ENCODE assay signal across 22 mouse cellular contexts in genomic region chr6:32252168-32252567, GRCm38 (mm10).
DNase-seq lines count a peak whose midpoint lies in the region; ATAC-seq lines count a peak whose summit lies in the region.
"Had no signal": no experiment of that assay in that cellular context is flagged by ENCODE, and none has a peak within 500 bp of the region (broad histone marks: within the 10 kb centered on the region; RNA-seq: fewer than 3 reads in every experiment).

No protein-coding gene starts in this region.

- 66% methylated on average over 7 of the region's 7 CpGs for WGBS in forebrain, embryonic 12.5 days
- 73% methylated on average over 7 of the region's 7 CpGs for WGBS in forebrain, embryonic 11.5 days
- WGBS in midbrain, embryonic 15.5 days, result 59% methylated on average over 7 of the region's 7 CpGs
- 88% methylated on average over 7 of the region's 7 CpGs for WGBS in midbrain, embryonic 11.5 days
- WGBS in limb, embryonic 10.5 days, result 72% methylated on average over 7 of the region's 7 CpGs

- no peak overlapping the region for H3K4me3 ChIP-seq in forebrain, embryonic 12.5 days (replicated peaks)
- no peak overlapping the region for H3K4me3 ChIP-seq in forebrain, embryonic 11.5 days (ENCODE audit: low read depth, low read length)
- H3K4me3 ChIP-seq in midbrain, embryonic 15.5 days, result no peak overlapping the region
- H3K4me3 ChIP-seq in midbrain, embryonic 11.5 days (ENCODE audit: low read depth, low read length), result no peak overlapping the region
- H3K4me3 ChIP-seq in limb, embryonic 10.5 days, result no peak overlapping the region
- H3K4me3 ChIP-seq: erythroblast, embryonic 14.5 days; heart, embryonic 13.5 days; intestine, embryonic 15.5 days; lung, embryonic 15.5 days; midbrain, embryonic 12.5 days had no signal

- no peaks in the 10 kb centered on the region for H3K9me3 ChIP-seq in forebrain, embryonic 12.5 days
- no peaks in the 10 kb centered on the region for H3K9me3 ChIP-seq in forebrain, embryonic 11.5 days (ENCODE audit: control insufficient read depth, low read length)
- H3K9me3 ChIP-seq in midbrain, embryonic 15.5 days, result no peaks in the 10 kb centered on the region
- H3K9me3 ChIP-seq in midbrain, embryonic 11.5 days (ENCODE audit: control insufficient read depth, low read length), result no peaks in the 10 kb centered on the region
- H3K9me3 ChIP-seq in limb, embryonic 10.5 days (replicated peaks), result no peaks in the 10 kb centered on the region
- H3K9me3 ChIP-seq: heart, embryonic 13.5 days; intestine, embryonic 15.5 days; lung, embryonic 15.5 days; midbrain, embryonic 12.5 days had no signal

- H3K27me3 ChIP-seq in forebrain, embryonic 12.5 days, result no peaks in the 10 kb centered on the region
- H3K27me3 ChIP-seq in forebrain, embryonic 11.5 days (ENCODE audit: control insufficient read depth, insufficient read depth, low read length), result no peaks in the 10 kb centered on the region
- H3K27me3 ChIP-seq in midbrain, embryonic 15.5 days (replicated peaks), result no peaks in the 10 kb centered on the region
- no peaks in the 10 kb centered on the region for H3K27me3 ChIP-seq in midbrain, embryonic 11.5 days (ENCODE audit: control insufficient read depth, insufficient read depth, low read length)
- no peaks in the 10 kb centered on the region for H3K27me3 ChIP-seq in limb, embryonic 10.5 days (ENCODE audit: low read depth, poor library complexity, severe bottlenecking)
- H3K27me3 ChIP-seq: heart, embryonic 13.5 days; intestine, embryonic 15.5 days; lung, embryonic 15.5 days; midbrain, embryonic 12.5 days had no signal

- no peak for DNase-seq in forebrain, embryonic 11.5 days (ENCODE audit: low spot score)
- no peak for DNase-seq in midbrain, embryonic 11.5 days (ENCODE audit: low spot score, missing footprints)
- DNase-seq in limb, embryonic 10.5 days (ENCODE audit: low spot score), result no peak
- no peak for DNase-seq in kidney, postnatal 14 days
- DNase-seq in cerebellum, adult 11-12 months, result no peak
- DNase-seq: adrenal gland, postnatal 10 days; gastrocnemius, postnatal 14 days; heart, adult 18-20 months; heart, postnatal 36 days; kidney, postnatal 4 days; lung, postnatal 4 days; thymus, postnatal 25 days had no signal

- H3K27ac ChIP-seq in forebrain, embryonic 12.5 days, result no peak overlapping the region
- no peak overlapping the region for H3K27ac ChIP-seq in forebrain, embryonic 11.5 days (ENCODE audit: low read depth, low read length)
- no peak overlapping the region for H3K27ac ChIP-seq in midbrain, embryonic 15.5 days
- H3K27ac ChIP-seq in midbrain, embryonic 11.5 days (ENCODE audit: low read depth, low read length), result no peak overlapping the region
- H3K27ac ChIP-seq in limb, embryonic 10.5 days, result 0 out of 2 replicates have a peak overlapping the region, but pooled peaks have one; percentile 34
- H3K27ac ChIP-seq: heart, embryonic 13.5 days; intestine, embryonic 15.5 days; liver, embryonic 14.5 days; lung, embryonic 15.5 days; midbrain, embryonic 12.5 days had no signal

- ATAC-seq in forebrain, embryonic 12.5 days (ENCODE audit: low FRiP score), result peak; percentile 51; the same call in 1 of the 2 replicates
- no peak for ATAC-seq in forebrain, embryonic 11.5 days (replicated peaks; ENCODE audit: low FRiP score)
- 0 out of 2 replicates have a peak, but pooled peaks have one; percentile 39 for ATAC-seq in midbrain, embryonic 15.5 days (replicated peaks)
- ATAC-seq in midbrain, embryonic 11.5 days (ENCODE audit: low FRiP score), result no peak
- ATAC-seq: activated CD4-positive, CD25-positive, alpha-beta regulatory T cell, adult 4 months; CD4-positive, CD25-positive, alpha-beta regulatory T cell, adult 4 months; intestine, embryonic 15.5 days had no signal

- no peaks in the 10 kb centered on the region for H3K36me3 ChIP-seq in forebrain, embryonic 12.5 days (replicated peaks)
- no peaks in the 10 kb centered on the region for H3K36me3 ChIP-seq in forebrain, embryonic 11.5 days (ENCODE audit: control insufficient read depth, insufficient read depth, low read length)
- H3K36me3 ChIP-seq in midbrain, embryonic 15.5 days (replicated peaks), result no peaks in the 10 kb centered on the region
- no peaks in the 10 kb centered on the region for H3K36me3 ChIP-seq in midbrain, embryonic 11.5 days (ENCODE audit: control insufficient read depth, insufficient read depth, low read length)
- no peaks in the 10 kb centered on the region for H3K36me3 ChIP-seq in limb, embryonic 10.5 days
- H3K36me3 ChIP-seq: heart, embryonic 13.5 days; intestine, embryonic 15.5 days; lung, embryonic 15.5 days; midbrain, embryonic 12.5 days had no signal

- H3K4me2 ChIP-seq in forebrain, embryonic 12.5 days, result no peak overlapping the region
- H3K4me2 ChIP-seq in forebrain, embryonic 11.5 days (ENCODE audit: low read depth, low read length, severe bottlenecking), result no peak overlapping the region
- H3K4me2 ChIP-seq in midbrain, embryonic 15.5 days, result no peak overlapping the region
- H3K4me2 ChIP-seq in midbrain, embryonic 11.5 days, result no peak overlapping the region
- H3K4me2 ChIP-seq: heart, embryonic 13.5 days; intestine, embryonic 15.5 days; lung, embryonic 15.5 days; midbrain, embryonic 12.5 days had no signal

- H3K9ac ChIP-seq in forebrain, embryonic 12.5 days, result no peak overlapping the region
- no peak overlapping the region for H3K9ac ChIP-seq in forebrain, embryonic 11.5 days (ENCODE audit: low read length)
- no peak overlapping the region for H3K9ac ChIP-seq in midbrain, embryonic 15.5 days
- no peak overlapping the region for H3K9ac ChIP-seq in midbrain, embryonic 11.5 days (ENCODE audit: low read length)
- H3K9ac ChIP-seq: heart, embryonic 13.5 days; intestine, embryonic 15.5 days; liver, embryonic 14.5 days; lung, embryonic 15.5 days; midbrain, embryonic 12.5 days had no signal

- H3K4me1 ChIP-seq in forebrain, embryonic 12.5 days, result peaks cover 14% of the 10 kb centered on the region
- no peaks in the 10 kb centered on the region for H3K4me1 ChIP-seq in forebrain, embryonic 11.5 days (replicated peaks; ENCODE audit: control insufficient read depth, insufficient read depth, low read length)
- 0 out of 2 replicates have a peak, but pooled peaks cover 8% of the 10 kb centered on the region for H3K4me1 ChIP-seq in midbrain, embryonic 15.5 days
- H3K4me1 ChIP-seq in midbrain, embryonic 11.5 days (ENCODE audit: control insufficient read depth, insufficient read depth, low read length), result no peaks in the 10 kb centered on the region
- H3K4me1 ChIP-seq in limb, embryonic 10.5 days, result peaks cover 39% of the 10 kb centered on the region
- H3K4me1 ChIP-seq: heart, embryonic 13.5 days; intestine, embryonic 15.5 days; lung, embryonic 15.5 days had no signal

Comparison
In these comparisons a context has a peak if more than half of its experiments do, and no peak if none do; other contexts are left out.
1. ATAC-seq: peak in forebrain, embryonic 12.5 days (single experiment) and midbrain, embryonic 15.5 days (single experiment); none in forebrain, embryonic 11.5 days (single experiment) and midbrain, embryonic 11.5 days (single experiment).